In the genomic region with DNA sequence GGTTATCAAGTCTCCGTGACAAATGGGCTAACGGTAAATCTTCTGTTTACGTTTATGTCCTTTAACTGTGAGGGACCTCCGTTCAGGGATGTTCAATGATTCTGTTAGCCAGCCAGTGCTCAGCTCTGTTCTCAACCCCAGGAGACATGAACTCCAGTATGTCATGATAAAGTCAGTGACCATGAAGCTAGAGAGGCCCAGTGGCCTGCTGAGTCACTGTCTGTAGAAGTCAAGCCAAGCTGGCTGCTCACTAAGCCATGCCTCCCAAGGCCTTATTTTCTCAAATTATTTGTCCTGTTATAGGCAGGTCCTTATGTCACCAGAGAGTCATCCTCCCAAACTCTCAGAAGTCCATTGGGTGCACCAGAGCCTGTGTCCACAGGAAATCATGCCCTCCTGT, we compare ENCODE assay signal across 23 mouse cellular contexts.
DNase-seq lines count a peak whose midpoint lies in the region; ATAC-seq lines count a peak whose summit lies in the region.
"Had no signal": no experiment of that assay in that cellular context is flagged by ENCODE, and none has a peak within 500 bp of the region (broad histone marks: within the 10 kb centered on the region; RNA-seq: fewer than 3 reads in every experiment).

No protein-coding gene starts in this region.

- H3K27ac ChIP-seq in heart, embryonic 10.5 days = no peak overlapping the region
- H3K27ac ChIP-seq in heart, embryonic 11.5 days (ENCODE audit: low read depth, low read length) = no peak overlapping the region
- H3K27ac ChIP-seq in brown adipose tissue, adult 24 weeks (replicated peaks; ENCODE audit: low read depth, low read length) = peak overlapping the region; percentile 44; the same call in 1 of the 2 replicates
- H3K27ac ChIP-seq: embryonic facial prominence, embryonic 15.5 days; forebrain, embryonic 15.5 days; heart, embryonic 15.5 days; hindbrain, embryonic 15.5 days; kidney, postnatal 0 days; limb, embryonic 10.5 days; liver, embryonic 15.5 days; lung, embryonic 15.5 days; macrophage had no signal

- no peak overlapping the region for H3K4me3 ChIP-seq in heart, embryonic 10.5 days
- H3K4me3 ChIP-seq in heart, embryonic 11.5 days (ENCODE audit: low read depth, low read length) = no peak overlapping the region
- no peak overlapping the region for H3K4me3 ChIP-seq in brown adipose tissue, adult 24 weeks (ENCODE audit: insufficient read depth, low read depth, low read length)
- H3K4me3 ChIP-seq: embryonic facial prominence, embryonic 15.5 days; forebrain, embryonic 15.5 days; heart, embryonic 15.5 days; hindbrain, embryonic 15.5 days; limb, embryonic 10.5 days; liver, embryonic 15.5 days; lung, embryonic 15.5 days had no signal

- peak; percentile 77 for DNase-seq in adrenal gland, adult 2 months
- DNase-seq in adrenal gland, postnatal 4 days (ENCODE audit: low spot score in 2 of 2) = no peak
- DNase-seq in heart, embryonic 10.5 days (ENCODE audit: low spot score) = peak; percentile 48
- peak; percentile 35 for DNase-seq in adipocyte (ENCODE audit: low spot score)
- DNase-seq in thymus, postnatal 0 days (ENCODE audit: low spot score) = no peak
- DNase-seq in thymus, postnatal 14 days = no peak
- DNase-seq: cerebellum, adult 8-10 months; kidney, adult 2 months; liver; right cerebral cortex, postnatal 25 days; thymus, postnatal 36 days had no signal

- H3K27me3 ChIP-seq in heart, embryonic 10.5 days (ENCODE audit: insufficient read depth, poor library complexity, severe bottlenecking) = no peaks in the 10 kb centered on the region
- H3K27me3 ChIP-seq in heart, embryonic 11.5 days (ENCODE audit: control insufficient read depth, insufficient read depth, low read length) = no peaks in the 10 kb centered on the region
- H3K27me3 ChIP-seq: embryonic facial prominence, embryonic 15.5 days; forebrain, embryonic 15.5 days; heart, embryonic 15.5 days; hindbrain, embryonic 15.5 days; liver, embryonic 15.5 days; lung, embryonic 15.5 days had no signal

- H3K4me2 ChIP-seq in heart, embryonic 11.5 days = no peak overlapping the region
- H3K4me2 ChIP-seq: embryonic facial prominence, embryonic 15.5 days; forebrain, embryonic 15.5 days; heart, embryonic 15.5 days; hindbrain, embryonic 15.5 days; liver, embryonic 15.5 days; lung, embryonic 15.5 days had no signal

- H3K9me3 ChIP-seq in heart, embryonic 10.5 days = no peaks in the 10 kb centered on the region
- no peaks in the 10 kb centered on the region for H3K9me3 ChIP-seq in heart, embryonic 11.5 days (replicated peaks; ENCODE audit: control insufficient read depth, low read length)
- H3K9me3 ChIP-seq: embryonic facial prominence, embryonic 15.5 days; forebrain, embryonic 15.5 days; heart, embryonic 15.5 days; hindbrain, embryonic 15.5 days; limb, embryonic 10.5 days; liver, embryonic 15.5 days; lung, embryonic 15.5 days had no signal

- no peaks in the 10 kb centered on the region for H3K36me3 ChIP-seq in heart, embryonic 10.5 days
- H3K36me3 ChIP-seq in heart, embryonic 11.5 days (ENCODE audit: control insufficient read depth, insufficient read depth, low read length) = no peaks in the 10 kb centered on the region
- H3K36me3 ChIP-seq: embryonic facial prominence, embryonic 15.5 days; forebrain, embryonic 15.5 days; heart, embryonic 15.5 days; hindbrain, embryonic 15.5 days; limb, embryonic 10.5 days; liver, embryonic 15.5 days; lung, embryonic 15.5 days had no signal

- H3K4me1 ChIP-seq in heart, embryonic 10.5 days = peaks cover 8% of the 10 kb centered on the region; the same call in 1 of the 2 replicates
- H3K4me1 ChIP-seq in heart, embryonic 11.5 days (ENCODE audit: control insufficient read depth, insufficient read depth, low read length) = 0 out of 2 replicates have a peak, but pooled peaks cover 2% of the 10 kb centered on the region
- H3K4me1 ChIP-seq in brown adipose tissue, adult 24 weeks (ENCODE audit: control insufficient read depth, insufficient read depth, insufficient read length, low read length) = peaks cover 15% of the 10 kb centered on the region
- H3K4me1 ChIP-seq: heart, embryonic 15.5 days; liver, embryonic 15.5 days had no signal

- ATAC-seq in heart, embryonic 11.5 days (replicated peaks; ENCODE audit: insufficient number of reproducible peaks, low FRiP score, low TSS enrichment) = no peak
- ATAC-seq: CD4-positive, CD25-positive, alpha-beta regulatory T cell, adult 4 months had no signal

- WGBS in heart, embryonic 10.5 days = 65% methylated on average over 4 of the region's 4 CpGs
- 62% methylated on average over 4 of the region's 4 CpGs for WGBS in heart, embryonic 11.5 days (ENCODE audit: insufficient replicate concordance)

- H3K9ac ChIP-seq in heart, embryonic 11.5 days (ENCODE audit: low read depth, low read length) = no peak overlapping the region
- H3K9ac ChIP-seq: embryonic facial prominence, embryonic 15.5 days; forebrain, embryonic 15.5 days; heart, embryonic 15.5 days; hindbrain, embryonic 15.5 days; liver, embryonic 15.5 days; lung, embryonic 15.5 days had no signal

Comparison
In these comparisons a context has a peak if more than half of its experiments do, and no peak if none do; other contexts are left out.
1. DNase-seq: peak in adrenal gland, adult 2 months (single experiment), heart, embryonic 10.5 days (single experiment) and adipocyte (single experiment); none in adrenal gland, postnatal 4 days (0 of 2), thymus, postnatal 0 days (single experiment) and thymus, postnatal 14 days (single experiment).